Mouse (Mus musculus): ENCODE data around the gene Tgtp2.
"Not testable (repeated sequence)": the region's sequence is repeated elsewhere in the genome, so short reads cannot be mapped to it uniquely, and the experiment has no call there.

Gene Tgtp2

DNA sequence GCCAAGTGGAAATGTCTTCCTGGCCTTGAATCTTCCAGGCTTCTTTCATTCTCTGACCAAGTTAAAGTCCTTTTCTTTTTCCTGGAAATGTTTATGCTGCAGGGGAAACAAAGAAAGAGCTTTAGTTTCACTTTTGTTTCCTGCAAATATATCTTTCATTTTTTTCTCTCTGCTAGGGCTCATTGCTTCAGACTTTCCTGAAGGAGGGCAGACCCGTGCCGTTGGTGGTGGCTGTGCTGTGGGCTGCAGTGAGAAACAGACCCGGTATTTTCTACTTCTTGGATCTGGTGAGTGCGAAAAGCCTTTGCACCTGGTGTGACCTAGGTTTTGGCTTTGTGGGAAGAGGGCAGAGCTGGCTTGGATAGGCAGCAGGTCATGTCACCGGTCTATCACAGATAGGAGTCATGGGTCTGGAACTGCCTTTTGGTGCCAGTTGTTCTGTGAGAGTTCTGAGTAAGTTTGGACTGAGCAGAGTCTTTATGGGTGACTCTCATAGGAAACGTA is 22.9 kb upstream of the Tgtp2 start:
- DNase-seq (ENCODE audit: low read depth, low spot score): peak; percentile 57

DNA sequence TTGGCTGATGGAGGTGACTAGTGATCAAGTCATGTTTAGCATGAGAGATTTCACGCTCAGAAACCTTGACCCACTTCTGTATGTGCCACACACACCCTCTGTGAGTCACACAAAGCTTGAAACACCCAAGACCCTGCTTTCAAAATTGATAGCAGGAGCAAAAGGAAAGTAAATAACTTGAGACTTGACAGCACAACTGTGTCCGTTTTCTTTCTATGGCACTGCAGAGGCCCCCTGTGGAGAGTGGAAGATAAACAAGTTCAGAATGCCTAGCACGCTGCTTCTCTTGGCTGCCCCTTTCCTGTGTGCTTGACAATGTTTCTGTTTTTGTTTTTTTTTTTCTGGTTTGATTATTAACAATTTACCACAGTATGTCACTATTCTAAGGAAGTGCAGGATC is 20.9 kb upstream of the Tgtp2 start:
- DNase-seq (ENCODE audit: low read depth, low spot score): peak; percentile 75

DNA sequence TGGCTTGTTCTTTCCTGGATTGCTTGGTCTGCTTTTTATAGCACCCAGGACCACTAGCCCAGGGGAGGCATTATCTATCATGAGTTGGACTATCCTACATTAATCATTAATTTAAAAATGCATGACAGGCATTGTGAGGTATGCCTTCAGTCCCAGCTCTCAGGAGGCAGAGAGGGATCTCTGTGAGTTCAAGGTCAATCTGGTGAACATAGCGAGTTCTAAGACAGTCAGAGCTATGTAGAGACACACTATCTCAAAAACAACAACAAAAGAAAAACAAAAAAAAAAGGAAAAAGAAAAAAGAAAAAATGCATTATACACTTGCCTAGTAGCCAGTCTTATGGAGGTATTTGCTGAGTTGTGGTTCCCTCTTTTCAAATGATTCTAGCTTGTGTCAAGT is 20.4 kb upstream of the Tgtp2 start:
- no peak for DNase-seq (ENCODE audit: low read depth, low spot score)

DNA sequence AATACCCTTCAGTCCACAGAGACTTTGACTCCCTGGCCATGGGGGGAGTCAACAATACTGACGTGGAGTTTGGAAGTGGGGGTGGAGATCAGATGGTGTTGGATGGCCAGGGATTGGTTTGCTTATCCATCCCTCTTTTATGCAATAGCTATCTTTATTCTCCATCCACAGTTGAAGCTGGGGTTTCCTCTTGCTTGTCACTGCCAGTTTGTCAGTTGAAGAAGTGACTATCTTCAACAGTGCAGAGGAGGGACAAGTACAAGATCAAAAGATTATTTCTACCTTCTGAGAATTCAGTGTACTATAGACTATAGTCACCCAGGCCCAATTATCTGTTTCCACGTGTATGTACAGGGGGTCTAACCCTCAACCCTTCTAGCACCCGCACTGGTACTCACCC is 19.8 kb upstream of the Tgtp2 start:
- DNase-seq (ENCODE audit: low read depth, low spot score): peak; percentile 34

DNA sequence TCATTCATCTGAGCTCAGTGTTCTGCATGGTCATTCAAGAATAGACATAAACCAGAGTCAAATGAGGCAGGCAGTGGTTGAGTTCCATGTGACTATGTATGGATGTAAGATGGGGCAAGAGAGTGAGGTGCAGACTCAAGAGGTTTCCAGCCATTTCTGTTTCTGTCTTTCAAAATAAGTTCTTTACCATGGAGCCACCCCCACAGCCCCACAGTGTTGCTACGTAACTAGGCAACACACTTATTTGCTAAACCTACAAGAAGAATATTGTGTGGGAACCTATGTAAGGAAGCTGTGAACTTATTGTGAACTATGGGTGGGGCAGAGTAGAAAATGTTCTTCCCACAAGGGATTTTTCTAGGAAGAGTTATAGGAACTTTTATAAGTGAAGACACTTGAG is 19.1 kb upstream of the Tgtp2 start:
- peak; percentile 69 for DNase-seq (ENCODE audit: low read depth, low spot score)

DNA sequence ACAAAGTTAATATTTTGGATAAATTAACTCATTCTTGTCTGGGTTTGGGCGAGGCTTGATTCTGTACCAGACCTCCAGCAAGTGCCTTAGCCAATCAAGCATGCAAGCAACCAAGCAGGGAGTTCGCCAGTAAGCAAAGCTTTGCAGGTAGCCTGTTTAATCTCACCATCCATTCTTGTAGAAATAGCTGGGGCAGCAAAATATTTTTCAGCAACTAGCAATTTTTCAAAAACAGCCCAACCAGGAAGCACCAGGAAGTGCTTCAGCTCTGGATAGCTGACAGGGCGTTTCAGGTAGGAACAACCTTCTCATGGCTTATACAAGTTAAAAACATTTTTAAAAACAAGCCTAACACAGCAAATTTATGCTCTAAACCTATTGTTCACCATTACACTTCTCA is 17.9 kb upstream of the Tgtp2 start:
- peak; percentile 17 for DNase-seq (ENCODE audit: low read depth, low spot score)

DNA sequence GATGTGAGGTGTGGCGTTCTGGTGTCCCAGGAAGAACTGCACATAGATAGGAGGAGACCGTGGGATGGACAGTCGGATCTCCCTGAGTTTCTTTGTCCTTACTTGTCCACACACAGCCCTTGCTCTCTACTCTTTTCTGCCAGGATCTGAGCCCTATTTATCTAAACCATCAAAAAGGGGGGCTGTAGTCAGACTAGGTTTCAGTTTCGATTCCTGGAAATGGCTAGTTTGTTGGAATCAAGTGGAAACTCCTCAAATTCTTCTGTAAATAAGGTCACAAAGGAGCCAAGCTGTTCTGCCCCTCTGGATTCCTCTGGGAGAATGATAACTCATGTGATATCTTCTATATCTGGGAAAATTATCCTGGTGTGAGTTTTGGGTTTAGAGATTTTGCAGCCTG is 17.4 kb upstream of the Tgtp2 start:
- DNase-seq (ENCODE audit: low read depth, low spot score): peak; percentile 53

DNA sequence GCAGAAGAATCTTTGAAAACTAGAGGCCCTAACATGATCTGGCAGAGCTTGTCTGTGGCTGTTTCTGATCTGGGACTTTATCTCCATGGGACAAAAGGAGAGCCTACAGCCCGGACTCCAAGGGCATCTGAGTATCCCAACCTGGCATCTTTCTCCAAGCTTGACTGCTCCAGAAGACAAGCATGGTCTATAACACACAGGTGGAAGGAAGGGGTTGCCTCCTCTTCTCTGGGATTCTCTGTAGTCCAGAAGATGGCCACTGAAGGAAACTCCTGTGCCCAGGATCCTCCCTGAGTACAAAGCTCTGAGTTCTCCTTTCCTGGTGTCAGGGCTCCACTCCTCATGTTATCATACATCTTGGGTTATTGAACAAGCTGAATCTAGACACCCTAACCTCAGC is 16.6 kb upstream of the Tgtp2 start:
- peak; percentile 12 for DNase-seq (ENCODE audit: low read depth, low spot score)

DNA sequence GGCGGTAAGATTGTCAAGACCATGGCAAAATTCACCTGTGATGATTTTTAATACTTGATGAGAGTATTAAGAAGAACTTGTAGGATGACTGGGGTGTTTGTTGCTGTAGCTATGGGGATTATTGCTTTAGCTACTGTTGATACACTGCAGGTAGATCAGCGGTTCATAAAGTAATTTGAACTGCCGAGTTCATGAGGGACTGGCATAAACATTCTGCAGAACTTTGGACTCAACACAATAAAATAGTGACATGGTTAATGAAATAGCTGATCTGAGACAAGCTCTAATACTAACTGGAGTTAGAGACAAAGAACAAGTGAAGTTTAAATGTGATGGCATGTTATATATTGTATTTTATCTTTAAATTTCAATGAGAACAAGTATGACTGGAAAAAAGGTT is 14.7 kb upstream of the Tgtp2 start:
- no peak for DNase-seq (ENCODE audit: low read depth, low spot score)

DNA sequence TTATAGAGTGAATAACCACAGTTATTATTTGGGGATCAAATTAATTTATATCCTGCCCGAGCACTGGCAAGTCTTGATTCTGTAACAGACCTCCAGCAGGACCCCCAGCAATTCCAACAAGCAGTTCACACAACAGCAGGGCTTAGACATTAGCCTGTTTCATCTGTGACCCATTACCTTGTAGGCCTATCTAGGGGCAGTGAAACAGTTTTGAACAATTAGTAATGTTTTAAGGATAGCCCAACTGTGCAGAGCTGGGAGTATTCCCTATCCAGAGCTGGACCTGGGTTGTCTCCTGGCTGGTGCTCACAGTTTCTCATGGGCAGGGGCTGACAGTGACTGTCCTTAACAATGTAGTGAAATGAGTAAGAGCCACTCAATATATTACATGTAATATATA is 13.0 kb upstream of the Tgtp2 start:
- no peak for DNase-seq (ENCODE audit: low read depth, low spot score)

DNA sequence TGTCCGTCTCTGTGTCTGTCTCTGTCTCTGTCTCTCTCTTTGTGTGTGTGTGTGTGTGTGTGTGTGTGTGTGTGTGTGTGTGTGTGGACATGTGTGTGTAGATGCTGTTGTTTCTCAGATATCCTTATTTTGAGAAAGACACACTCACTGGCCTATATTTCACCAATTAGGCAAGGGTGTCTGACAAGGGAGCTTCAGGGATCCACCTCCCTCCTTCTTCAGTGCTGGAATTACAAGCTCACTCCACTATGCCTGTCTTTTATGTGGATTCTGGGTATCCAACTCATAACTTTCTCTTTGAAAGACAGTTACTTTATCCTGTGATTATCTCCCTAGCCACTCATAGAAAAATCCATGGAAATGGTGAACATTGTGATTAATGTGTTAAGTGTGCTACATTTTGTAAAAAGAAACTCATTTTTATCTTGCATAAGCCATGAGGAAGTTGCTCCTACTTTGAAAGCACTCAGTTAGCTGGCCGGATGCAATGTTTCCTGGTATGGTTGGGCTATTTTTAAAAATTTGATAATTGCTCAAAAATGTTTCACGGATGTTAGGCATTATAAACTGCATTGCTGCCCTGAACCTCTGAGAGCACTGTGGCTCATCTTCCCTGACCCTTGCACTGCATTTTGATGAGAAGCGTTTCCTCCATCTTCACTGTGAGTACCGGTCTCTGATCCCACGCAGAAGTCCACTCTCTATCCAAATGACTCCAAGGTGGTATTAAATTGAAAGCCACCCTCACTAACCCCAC is 12.2 kb upstream of the Tgtp2 start, which contains the start of gene Ifi47:
Gene Ifi47 (plus strand): TSS at position 587 of the 757 bp plus-strand sequence.
- peak; percentile 25 for DNase-seq (ENCODE audit: low read depth, low spot score)

DNA sequence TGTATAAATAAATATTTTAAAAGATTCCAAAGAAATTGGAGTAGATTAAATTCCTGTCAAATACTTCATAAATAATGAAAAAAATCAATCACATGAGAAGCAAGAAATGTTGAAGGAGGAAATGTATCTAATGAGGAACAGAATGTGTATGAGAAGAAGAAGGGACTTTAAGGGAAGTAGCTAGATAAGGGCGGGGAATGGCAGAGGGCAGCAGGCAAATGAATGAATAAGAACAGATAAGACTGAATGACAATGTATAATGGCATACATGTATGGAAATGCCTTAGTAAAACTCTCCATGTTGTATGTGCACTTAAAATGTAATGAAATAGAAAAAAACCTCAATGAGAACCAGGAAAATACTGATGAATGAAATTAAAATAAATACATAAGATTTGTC is 4.4 kb upstream of the Tgtp2 start:
- no peak for DNase-seq (ENCODE audit: low read depth, low spot score)

DNA sequence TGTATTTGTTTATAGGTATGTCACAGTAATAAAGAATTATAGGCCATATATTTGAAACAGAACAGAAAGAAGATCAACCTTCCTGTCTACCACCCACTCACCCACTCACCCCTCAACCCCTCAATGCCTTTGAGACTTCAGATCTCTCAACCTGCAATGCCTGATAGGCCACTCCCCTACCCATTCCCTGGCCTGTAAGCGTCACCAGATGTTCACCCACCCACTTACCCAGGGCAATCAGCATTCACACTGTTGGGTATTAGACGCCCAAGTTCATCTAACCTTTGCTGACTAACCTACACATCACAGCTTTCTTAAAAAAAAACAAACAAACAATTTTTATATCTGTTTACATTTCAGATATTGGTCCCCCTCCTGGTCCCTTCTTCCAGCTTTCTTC is 2.1 kb downstream of the Tgtp2 start:
- DNase-seq (ENCODE audit: low read depth, low spot score): peak; percentile 47

DNA sequence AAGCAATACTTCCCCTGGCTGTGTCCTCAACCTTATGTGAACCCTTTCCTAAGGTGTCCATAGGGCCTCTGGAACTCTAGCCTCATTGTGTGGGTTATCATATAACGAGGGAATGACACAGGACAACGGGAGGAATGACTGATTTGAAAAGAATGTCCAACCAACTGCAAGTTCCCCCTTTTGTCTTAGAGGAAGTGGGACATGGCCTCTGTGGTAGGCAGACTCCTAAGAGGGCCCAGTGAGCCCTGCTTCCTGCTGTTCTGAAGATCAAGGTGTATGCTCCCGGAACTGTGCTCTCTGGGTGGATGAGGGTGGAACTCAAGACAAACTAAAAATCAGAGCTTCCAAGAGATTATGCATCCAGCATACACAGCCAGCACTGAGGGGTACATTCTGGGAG is 3.9 kb downstream of the Tgtp2 start:
- DNase-seq (ENCODE audit: low read depth, low spot score): not testable (repeated sequence)

DNA sequence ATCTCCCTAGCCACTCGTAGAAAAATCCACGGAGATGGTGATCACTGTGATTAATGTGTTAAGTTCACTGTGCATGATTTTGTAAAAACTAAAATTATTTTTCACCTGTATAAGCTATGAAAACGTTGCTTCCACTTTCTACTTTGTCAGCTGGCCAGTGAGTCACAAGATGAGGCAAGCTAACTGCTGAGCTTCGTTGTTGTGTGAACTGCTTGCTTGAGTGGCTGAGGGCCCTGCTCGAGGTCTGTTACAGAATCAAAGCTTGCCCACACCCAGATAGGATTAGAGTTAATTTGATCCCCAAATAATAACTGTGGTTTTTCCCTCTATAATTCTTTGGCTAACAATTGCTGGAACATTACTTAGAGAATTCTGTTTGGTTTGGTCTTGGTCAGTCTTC is 12.1 kb downstream of the Tgtp2 start:
- DNase-seq (ENCODE audit: low read depth, low spot score): not testable (repeated sequence)

DNA sequence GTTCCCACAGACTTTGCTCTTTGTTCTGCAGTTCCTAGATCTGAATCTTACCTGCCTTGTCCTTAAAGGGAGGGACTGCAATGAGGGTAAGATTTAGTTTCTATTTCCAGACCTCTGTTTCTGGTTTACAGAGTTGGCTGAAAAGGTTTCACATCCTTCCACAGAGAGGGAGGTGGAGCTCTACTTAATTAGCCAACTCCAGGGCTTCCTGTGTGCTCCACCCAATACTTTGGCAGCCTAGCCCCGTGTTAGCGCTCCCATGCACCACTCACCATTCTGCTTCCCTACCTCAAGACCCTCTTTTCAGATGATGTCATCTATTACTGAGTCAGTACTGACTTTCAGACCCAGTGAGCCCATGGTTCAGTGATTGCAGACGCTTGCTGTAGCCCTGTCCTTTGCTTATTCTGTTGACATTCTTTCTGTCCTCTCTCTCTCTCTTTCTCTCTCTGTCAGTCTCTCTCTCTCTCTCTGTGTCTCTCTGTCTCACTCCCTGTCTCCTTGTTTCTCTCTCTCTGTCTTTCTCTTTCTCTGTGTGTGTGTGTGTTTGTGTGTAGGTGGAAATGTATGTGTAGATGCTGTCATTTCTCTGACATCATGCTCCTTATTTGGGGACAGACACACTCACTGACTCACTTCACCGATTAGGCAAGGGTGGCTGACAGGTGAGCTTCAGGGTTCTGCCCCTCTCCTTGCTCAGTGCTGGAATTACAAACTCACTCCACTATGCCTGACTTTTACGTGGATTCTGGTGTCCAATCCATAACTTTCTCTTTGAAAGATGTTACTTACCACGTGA is 12.7 kb downstream of the Tgtp2 start, which contains the start of gene 9930111J21Rik2:
Gene 9930111J21Rik2 (minus strand): TSS at position 150 of the 799 bp plus-strand sequence.
- DNase-seq (ENCODE audit: low read depth, low spot score): peak; percentile 50

DNA sequence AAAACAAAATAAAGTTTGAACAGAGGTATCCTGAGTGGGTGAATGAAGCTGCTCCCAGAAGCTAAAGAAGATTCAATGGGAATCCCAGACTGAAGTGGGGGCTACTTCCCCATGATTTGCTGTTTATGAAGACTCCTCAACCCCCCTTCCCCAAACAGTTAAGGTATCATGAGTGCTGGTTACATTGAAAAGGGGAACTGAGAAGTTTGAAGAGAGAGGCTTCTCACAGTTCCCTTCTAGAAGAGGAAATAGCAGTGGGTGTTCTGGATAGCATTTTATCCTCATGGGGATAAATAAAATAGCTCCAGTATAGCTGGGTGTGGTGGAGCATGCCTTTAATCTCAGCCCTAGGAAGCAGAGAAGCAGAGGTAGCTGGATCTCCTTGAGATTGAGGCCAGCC is 13.9 kb downstream of the Tgtp2 start:
- not testable (repeated sequence) for DNase-seq (ENCODE audit: low read depth, low spot score)

DNA sequence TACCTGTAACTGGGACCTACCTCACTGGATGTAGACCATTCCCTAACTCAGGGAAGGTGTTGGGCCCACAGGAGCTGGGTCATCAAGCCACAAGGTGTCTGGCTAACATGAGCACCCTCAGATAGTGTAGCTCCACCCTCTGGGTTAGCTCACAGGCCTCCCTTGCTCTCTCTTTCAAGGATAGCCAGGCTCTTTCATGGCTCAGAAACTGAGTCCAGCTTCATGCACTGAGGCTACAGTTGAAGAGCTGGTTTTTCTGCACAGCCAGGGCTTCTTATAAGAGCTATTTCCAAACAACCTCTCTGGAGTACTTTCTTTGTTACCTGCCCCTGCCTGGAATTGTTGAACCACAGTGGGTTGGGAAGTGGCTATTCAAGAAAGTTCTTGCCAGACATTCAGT is 51.9 kb downstream of the Tgtp2 start:
- DNase-seq (ENCODE audit: low read depth, low spot score): not testable (repeated sequence)
